Mouse (Mus musculus) cerebellum, adult 2 months (tissue): ENCODE measurements around the gene Osbp2.

Source experiments
- CTCF ChIP-seq: fragments of 200-500 bp; IDR thresholded peaks from 2 replicates; pipeline ENCODE4 v1.5.1; 2011; ENCODE audit warnings: low read depth, mild to moderate bottlenecking, control low read depth, low read length, moderate library complexity, borderline replicate concordance; ENCODE audit not compliant: insufficient read depth
- POLR2A ChIP-seq: fragments of 200-500 bp; IDR thresholded peaks from 2 replicates; pipeline ENCODE4 v1.6.1; 2011; ENCODE audit warnings: low read length, control low read depth, borderline replicate concordance; ENCODE audit not compliant: insufficient read depth

DNA sequence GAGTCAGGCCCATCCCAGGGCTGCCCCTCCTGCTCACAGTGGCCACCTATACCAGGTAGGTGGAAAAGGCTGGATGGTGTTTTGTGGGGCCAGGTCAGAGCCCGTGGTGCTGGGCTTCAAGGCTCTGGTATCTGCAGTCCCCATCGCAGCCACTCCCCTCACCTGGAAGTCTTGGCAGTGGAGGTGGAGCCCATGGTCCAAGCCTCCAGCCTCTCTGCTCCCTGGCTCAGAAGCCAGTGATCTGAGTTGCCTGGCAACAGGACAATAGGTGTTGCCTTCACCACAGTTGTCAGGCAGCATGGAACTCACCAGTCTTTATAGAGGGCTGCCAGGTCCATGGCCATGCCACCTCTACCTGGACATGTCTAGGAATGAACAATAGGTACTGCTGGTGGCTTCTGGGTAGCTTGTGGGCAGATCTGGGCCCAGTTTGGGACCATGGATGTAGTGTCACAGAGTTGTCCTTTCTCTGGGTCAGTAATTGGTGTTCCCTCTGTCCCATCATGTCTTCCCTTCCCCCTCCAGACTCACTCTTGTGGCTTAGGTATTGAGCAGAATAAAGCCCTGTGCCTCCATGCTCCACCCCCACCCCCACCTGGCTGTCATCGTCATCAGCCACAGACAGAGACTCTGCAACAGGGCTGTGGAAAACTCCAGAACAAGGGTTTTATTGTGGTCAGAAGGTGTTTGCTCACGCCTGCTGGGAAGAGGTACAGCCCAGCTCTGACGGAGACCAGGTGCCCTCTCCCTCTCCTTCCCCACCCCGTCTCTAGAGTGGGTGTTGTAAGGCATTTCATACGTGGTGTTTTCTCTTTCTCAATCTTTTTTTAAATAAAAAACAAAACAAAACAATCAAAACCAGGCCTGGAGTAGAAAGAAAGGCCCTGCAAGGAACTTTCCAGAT, 160.4 kb downstream of the Osbp2 start:
- TF ChIP-seq CTCF: no peak
- no peak for TF ChIP-seq POLR2A
